Mouse (Mus musculus): ENCODE data around the gene Gemin7. TPM values are rescaled to one million over a fixed set of nuclear protein-coding genes. Genes with fewer than 3 reads are reported as not detected.

Gemin7 gene
- polyA plus RNA-seq, 2 experiments: 34.8 to 83.1 TPM

DNA sequence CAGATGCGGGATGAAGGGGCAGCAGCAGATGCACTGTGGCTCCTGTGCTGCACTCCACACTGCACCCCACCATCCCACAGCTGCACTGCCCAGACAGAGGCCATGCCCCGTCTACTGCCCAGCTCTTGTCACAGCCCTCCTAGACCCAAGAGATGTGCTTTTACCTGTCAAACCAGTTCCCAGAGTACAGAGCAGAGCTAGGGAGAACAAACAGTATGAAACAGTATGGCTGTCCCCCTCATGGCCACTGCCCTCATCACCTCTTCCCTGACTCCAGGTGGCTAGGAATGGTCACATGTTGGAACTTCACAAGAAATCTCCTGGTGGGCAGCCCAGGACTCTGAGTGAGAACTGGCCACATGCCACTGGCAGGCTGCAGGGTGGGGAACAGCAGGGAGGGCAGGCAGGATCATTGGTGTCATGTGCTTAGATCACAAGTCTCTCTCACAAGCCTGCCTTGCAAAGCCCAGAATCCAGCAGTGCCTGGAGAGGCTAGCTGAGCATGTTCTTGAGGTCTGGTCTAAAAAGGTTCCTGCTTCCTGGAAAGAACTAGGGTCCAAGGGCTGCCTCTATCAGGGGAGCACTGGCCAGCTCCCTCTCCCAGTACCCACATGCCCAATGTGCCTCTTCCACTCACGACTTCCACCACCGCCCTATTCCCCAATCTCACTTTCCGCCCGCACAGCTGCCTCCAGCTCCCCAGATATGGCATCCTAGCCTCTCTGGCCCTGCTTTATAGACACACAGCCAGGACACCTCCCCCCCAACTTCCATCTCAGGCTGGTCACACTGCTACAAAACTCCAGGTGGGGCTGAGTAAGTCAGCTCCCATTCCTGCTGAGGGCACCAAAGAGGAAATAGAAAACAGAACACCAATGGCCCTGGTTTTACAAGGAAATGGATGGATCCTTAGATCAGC lies 19.2 kb downstream of the Gemin7 start:
- Histone ChIP-seq H3K4me2 (ENCODE audit: low read depth) (peak overlapping the region; percentile 94), H3K36me3 (replicated peaks; ENCODE audit: control insufficient read depth, insufficient read depth, low read depth) (peaks cover 37% of the 10 kb centered on the region), H3K4me3 (ENCODE audit: insufficient read depth in 1 of 2, low read depth in 2 of 2, low read length in 2 of 2) (peak overlapping the region in 1 of 2 experiments; percentile 0; a peak in 2 of 4 replicates), H3K9me3 (ENCODE audit: control insufficient read depth, low read length) (no peaks in the 10 kb centered on the region), H3K27me3 (ENCODE audit: control insufficient read depth, insufficient read depth, low read length) (no peaks in the 10 kb centered on the region), H3K27ac (peak overlapping the region; percentile 30), H3K4me1 (replicated peaks; ENCODE audit: control insufficient read depth in 2 of 2, insufficient read depth in 2 of 2, low read length in 1 of 2) (peaks cover 21 to 34% of the 10 kb centered on the region in 2 experiments), H3K9ac (replicated peaks) (peak overlapping the region; percentile 40)
- DNase-seq (ENCODE audit: low read depth in 3 of 3, low spot score in 3 of 3) (no peak), ATAC-seq (ENCODE audit: insufficient read depth) (0 out of 2 replicates have a peak, but pooled peaks have one; percentile 3)
- TF ChIP-seq CTCF (IDR thresholded peaks at IDR 0.05; ENCODE audit: low read depth) (no peak), EP300 (IDR thresholded peaks at IDR 0.05; ENCODE audit: low read depth) (no peak)
- WGBS (ENCODE audit: insufficient replicate concordance): 71% methylated on average over 6 of the region's 6 CpGs

DNA sequence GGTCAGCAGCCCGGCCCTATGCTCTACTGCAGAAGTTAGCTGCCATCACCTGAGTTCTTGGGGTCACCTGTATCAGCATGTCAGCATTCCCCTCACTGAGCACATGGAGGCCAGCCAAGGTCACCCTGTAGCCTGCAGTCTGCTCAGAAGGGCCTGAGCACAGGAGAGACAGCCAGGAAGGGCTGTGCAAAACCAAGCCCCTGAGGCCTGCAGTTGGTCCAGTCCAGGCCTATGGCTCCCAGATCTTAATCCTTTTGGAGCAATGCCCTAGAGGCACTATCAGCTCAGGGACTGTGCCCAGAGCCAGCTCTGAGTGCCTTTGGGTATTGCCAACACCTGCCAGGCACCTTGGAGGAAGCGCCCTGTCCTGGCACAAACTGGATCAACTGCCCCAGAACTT lies 20.3 kb downstream of the Gemin7 start:
- ATAC-seq (ENCODE audit: insufficient read depth) (no peak), DNase-seq (ENCODE audit: low read depth in 3 of 3, low spot score in 3 of 3) (no peak)
- Histone ChIP-seq H3K9me3 (ENCODE audit: control insufficient read depth, low read length) (no peaks in the 10 kb centered on the region), H3K9ac (replicated peaks) (no peak overlapping the region), H3K4me1 (replicated peaks; ENCODE audit: control insufficient read depth in 2 of 2, insufficient read depth in 2 of 2, low read length in 1 of 2) (peaks cover 15 to 30% of the 10 kb centered on the region in 2 experiments), H3K27me3 (ENCODE audit: control insufficient read depth, insufficient read depth, low read length) (no peaks in the 10 kb centered on the region), H3K4me2 (ENCODE audit: low read depth) (no peak overlapping the region), H3K36me3 (replicated peaks; ENCODE audit: control insufficient read depth, insufficient read depth, low read depth) (peaks cover 41% of the 10 kb centered on the region), H3K27ac (no peak overlapping the region), H3K4me3 (ENCODE audit: insufficient read depth in 1 of 2, low read depth in 2 of 2, low read length in 2 of 2) (no peak overlapping the region)
- TF ChIP-seq CTCF (IDR thresholded peaks at IDR 0.05; ENCODE audit: low read depth) (no peak), EP300 (IDR thresholded peaks at IDR 0.05; ENCODE audit: low read depth) (no peak)
- 85% methylated on average over 2 of the region's 2 CpGs for WGBS (ENCODE audit: insufficient replicate concordance)

DNA sequence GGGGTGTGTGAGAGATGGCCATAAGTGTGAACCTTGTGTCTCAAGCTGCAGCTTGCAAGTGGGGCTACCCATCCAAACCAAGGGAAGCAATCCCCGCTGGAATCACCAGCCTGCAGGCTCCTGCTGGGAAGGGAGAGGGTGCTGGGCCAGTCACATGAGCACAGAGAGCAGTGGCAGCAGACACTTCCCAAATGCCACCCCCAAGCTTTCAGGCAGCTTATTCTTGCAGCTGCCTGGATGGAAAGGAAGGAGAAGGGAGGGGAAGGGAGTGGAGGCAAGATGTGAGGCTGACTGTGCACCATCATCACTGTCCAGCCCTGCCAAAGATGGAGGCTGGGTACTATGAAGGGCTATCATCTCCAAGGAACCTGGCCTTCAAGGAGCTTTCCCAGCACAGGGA lies 23.2 kb downstream of the Gemin7 start:
- peaks cover 10 to 21% of the 10 kb centered on the region in 2 experiments for H3K4me1 ChIP-seq (replicated peaks; ENCODE audit: control insufficient read depth in 2 of 2, insufficient read depth in 2 of 2, low read length in 1 of 2)
- H3K27ac ChIP-seq: no peak overlapping the region
- WGBS (ENCODE audit: insufficient replicate concordance): 100% methylated on average over 1 of the region's 1 CpGs
- no peak overlapping the region for H3K4me2 ChIP-seq (ENCODE audit: low read depth)
- peaks cover 41% of the 10 kb centered on the region for H3K36me3 ChIP-seq (replicated peaks; ENCODE audit: control insufficient read depth, insufficient read depth, low read depth)
- no peak for ATAC-seq (ENCODE audit: insufficient read depth)
- DNase-seq (ENCODE audit: low read depth in 3 of 3, low spot score in 3 of 3): no peak
- no peak overlapping the region for H3K4me3 ChIP-seq (ENCODE audit: insufficient read depth in 1 of 2, low read depth in 2 of 2, low read length in 2 of 2)
- no peak overlapping the region for H3K9ac ChIP-seq (replicated peaks)
- H3K9me3 ChIP-seq (ENCODE audit: control insufficient read depth, low read length): no peaks in the 10 kb centered on the region
- TF ChIP-seq EP300 (IDR thresholded peaks at IDR 0.05; ENCODE audit: low read depth): no peak
- no peak for TF ChIP-seq CTCF (IDR thresholded peaks at IDR 0.05; ENCODE audit: low read depth)
- H3K27me3 ChIP-seq (ENCODE audit: control insufficient read depth, insufficient read depth, low read length): no peaks in the 10 kb centered on the region

DNA sequence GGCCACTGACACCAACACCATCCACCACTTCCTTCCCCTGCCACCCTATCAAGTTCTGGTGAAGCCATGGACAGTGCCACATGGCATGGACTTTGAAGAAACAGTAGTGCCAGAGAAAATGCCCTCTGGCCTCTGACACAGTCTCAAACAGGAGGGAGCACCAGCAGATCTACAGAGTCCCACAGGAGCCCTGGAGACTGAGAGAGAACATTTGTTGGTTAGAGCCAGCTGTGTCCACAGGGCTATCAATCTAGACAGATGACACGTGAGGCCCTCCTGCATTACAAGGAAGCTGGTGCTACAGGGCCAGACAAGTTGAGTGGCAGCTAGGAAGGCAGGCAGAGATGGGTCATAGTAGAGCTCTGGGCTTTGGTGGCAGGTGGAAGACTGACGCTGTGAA lies 25.0 kb downstream of the Gemin7 start:
- no peak for DNase-seq (ENCODE audit: low read depth in 3 of 3, low spot score in 3 of 3)
- Histone ChIP-seq H3K4me1 (replicated peaks; ENCODE audit: control insufficient read depth in 2 of 2, insufficient read depth in 2 of 2, low read length in 1 of 2) (peaks cover 0 to 9% of the 10 kb centered on the region in 2 experiments; a peak in 2 of 4 replicates), H3K4me2 (ENCODE audit: low read depth) (no peak overlapping the region), H3K4me3 (ENCODE audit: insufficient read depth in 1 of 2, low read depth in 2 of 2, low read length in 2 of 2) (no peak overlapping the region), H3K9me3 (ENCODE audit: control insufficient read depth, low read length) (no peaks in the 10 kb centered on the region), H3K36me3 (replicated peaks; ENCODE audit: control insufficient read depth, insufficient read depth, low read depth) (peaks cover 33% of the 10 kb centered on the region), H3K27ac (no peak overlapping the region), H3K27me3 (ENCODE audit: control insufficient read depth, insufficient read depth, low read length) (no peaks in the 10 kb centered on the region), H3K9ac (replicated peaks) (no peak overlapping the region)
- WGBS (ENCODE audit: insufficient replicate concordance): 23% methylated on average over 2 of the region's 2 CpGs
- no peak for ATAC-seq (ENCODE audit: insufficient read depth)
- TF ChIP-seq EP300 (IDR thresholded peaks at IDR 0.05; ENCODE audit: low read depth): no peak
- TF ChIP-seq CTCF (IDR thresholded peaks at IDR 0.05; ENCODE audit: low read depth): no peak

DNA sequence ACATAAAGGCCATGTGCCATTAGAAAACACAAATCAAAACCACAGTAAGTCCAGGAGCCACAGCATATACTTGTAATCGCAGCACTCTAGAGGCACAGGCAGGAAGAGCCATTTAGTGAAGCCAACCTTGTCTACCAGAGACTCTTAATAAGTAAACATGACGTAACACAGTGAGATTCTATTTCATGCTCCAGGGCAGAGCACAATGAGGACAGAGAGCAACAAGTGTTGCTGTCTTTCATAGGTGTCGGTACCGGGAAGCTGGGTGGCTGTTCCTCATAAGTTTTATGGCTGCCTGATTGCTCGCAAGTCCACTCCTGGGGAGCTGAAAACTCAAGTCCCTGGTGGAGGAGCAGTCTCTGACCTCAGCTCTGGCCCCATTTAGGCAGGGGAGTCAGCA lies 25.8 kb downstream of the Gemin7 start:
- TF ChIP-seq CTCF (IDR thresholded peaks at IDR 0.05; ENCODE audit: low read depth) (no peak), EP300 (IDR thresholded peaks at IDR 0.05; ENCODE audit: low read depth) (no peak)
- Histone ChIP-seq H3K36me3 (replicated peaks; ENCODE audit: control insufficient read depth, insufficient read depth, low read depth) (peaks cover 27% of the 10 kb centered on the region; the same call in 1 of the 2 replicates), H3K27ac (no peak overlapping the region), H3K4me2 (ENCODE audit: low read depth) (no peak overlapping the region), H3K4me3 (ENCODE audit: insufficient read depth in 1 of 2, low read depth in 2 of 2, low read length in 2 of 2) (no peak overlapping the region), H3K9me3 (ENCODE audit: control insufficient read depth, low read length) (no peaks in the 10 kb centered on the region), H3K27me3 (ENCODE audit: control insufficient read depth, insufficient read depth, low read length) (no peaks in the 10 kb centered on the region), H3K9ac (replicated peaks) (no peak overlapping the region), H3K4me1 (replicated peaks; ENCODE audit: control insufficient read depth in 2 of 2, insufficient read depth in 2 of 2, low read length in 1 of 2) (peaks cover 0 to 9% of the 10 kb centered on the region in 2 experiments; a peak in 3 of 4 replicates)
- ATAC-seq (ENCODE audit: insufficient read depth): no peak
- no peak for DNase-seq (ENCODE audit: low read depth in 3 of 3, low spot score in 3 of 3)
- WGBS (ENCODE audit: insufficient replicate concordance): 82% methylated on average over 5 of the region's 5 CpGs
